Mouse (Mus musculus): ENCODE data around the gene Klhl29.

The Klhl29 gene

GRCm38 (mm10) chr12:5292316-5292715 lies 83.2 kb downstream of the Klhl29 start:
- DNase-seq, result no peak

- peak; percentile 66 for DNase-seq
These were observed 89.9 kb downstream of the Klhl29 start for GRCm38 (mm10) chr12:5285579-5285978.

DNA sequence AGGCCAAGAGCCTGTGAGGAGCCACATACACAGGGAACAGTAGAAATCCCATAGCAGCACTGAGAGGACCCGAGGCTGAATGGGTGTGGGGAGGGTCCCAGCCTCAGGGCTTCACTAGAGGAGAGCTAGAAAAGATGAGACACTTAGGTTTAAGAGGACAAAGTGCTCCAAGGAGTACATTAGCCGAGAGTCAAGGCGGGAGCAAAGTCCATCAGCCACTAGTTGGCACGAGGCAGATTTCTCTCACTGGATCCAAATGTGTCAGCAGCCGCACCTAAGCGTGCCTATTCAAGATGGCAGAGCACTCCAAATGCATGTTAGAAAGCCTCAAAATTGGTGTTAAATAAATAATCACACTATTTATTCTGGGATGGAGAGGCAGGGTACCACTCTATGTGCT lies 90.5 kb downstream of the Klhl29 start:
- no peak for DNase-seq

DNA sequence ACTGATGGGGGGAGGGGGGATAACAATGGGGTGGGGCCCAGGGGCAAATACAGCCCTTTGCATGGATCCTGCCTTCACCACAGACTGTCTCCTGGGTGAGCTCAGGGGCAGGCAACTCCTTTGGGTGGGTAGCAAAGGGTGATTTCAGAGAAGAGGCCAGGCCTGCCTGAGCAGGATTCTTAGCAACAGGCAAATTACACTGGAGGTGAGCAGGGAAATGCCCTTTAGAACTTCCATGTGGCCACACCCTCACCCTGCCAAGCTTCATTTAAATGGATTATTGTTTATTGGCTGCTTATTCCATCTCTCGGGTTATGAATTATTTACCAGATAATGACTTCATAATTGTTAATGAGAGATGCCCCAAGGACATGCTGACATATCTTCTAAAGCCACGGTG lies 91.8 kb downstream of the Klhl29 start:
- no peak for DNase-seq

DNA sequence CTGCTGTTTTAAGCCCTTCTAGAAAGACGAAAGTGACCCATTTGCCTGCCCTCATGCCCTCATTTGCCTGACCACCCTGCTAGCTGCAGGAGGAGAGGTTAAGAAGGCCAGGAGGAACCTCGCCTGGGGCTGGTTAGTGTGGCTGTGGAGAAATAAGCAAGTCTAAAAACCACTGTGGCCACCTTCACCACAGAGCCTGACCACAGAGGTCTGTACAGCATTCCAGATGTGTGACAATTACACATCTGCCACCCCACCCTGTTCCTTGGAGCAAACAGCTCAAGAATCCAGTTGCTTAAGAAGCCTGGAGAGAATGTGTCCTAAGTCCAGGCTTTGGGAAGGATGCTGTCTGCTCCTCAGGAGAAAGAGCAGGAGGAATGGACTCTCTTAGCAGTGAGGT lies 92.9 kb downstream of the Klhl29 start:
- no peak for DNase-seq

DNA sequence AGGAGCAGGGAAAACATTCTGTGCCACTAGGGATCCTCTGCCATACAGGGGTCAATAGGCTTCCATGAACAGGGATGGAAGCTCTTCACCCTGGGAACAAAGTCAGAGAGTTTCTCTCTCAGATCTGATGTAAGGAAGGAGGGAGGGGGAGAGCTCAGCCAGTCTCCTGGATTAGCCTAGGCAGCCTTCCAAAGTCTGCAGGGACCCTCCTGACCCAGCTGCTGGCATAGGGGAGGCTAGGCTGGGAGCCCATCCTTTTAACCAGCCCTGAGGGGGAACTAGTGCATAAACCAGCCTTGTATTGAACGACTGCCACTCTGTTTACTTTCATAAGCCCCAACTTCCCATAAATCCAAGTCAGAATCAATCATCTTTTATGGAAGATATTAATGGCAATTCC lies 95.6 kb downstream of the Klhl29 start:
- DNase-seq, result no peak

- DNase-seq, result no peak
These were observed 98.5 kb downstream of the Klhl29 start for GRCm38 (mm10) chr12:5277028-5277427.

GRCm38 (mm10) chr12:5275507-5275936 lies 100.0 kb downstream of the Klhl29 start:
- no peak for DNase-seq

DNA sequence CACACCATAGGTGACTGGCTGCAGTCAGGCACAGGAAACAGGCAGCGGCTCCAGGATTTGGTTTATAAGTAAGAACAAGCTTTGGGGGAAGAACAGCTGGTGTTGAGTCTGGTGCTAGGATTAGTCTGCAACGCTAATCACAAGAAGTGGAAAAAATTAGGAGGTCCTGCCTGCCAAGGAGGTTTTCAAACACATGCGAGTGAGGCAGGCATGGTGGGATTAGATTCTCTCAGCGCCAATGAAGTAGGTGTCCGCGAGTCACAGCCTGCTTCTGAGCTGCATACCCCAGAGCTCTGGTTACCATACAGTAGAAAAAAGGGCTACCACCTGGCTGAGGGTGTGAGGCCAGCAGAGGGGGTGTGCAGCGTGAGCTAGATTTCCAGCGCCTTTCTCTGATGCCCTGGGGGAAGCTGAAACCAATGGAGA lies 101.0 kb downstream of the Klhl29 start:
- DNase-seq, result peak; percentile 66

GRCm38 (mm10) chr12:5273316-5274047 lies 102.0 kb downstream of the Klhl29 start:
- DNase-seq, result peak; percentile 63

- DNase-seq, result no peak
These were observed 105.0 kb downstream of the Klhl29 start for GRCm38 (mm10) chr12:5270527-5270926.

GRCm38 (mm10) chr12:5269936-5270335 lies 105.5 kb downstream of the Klhl29 start:
- DNase-seq, result no peak

DNA sequence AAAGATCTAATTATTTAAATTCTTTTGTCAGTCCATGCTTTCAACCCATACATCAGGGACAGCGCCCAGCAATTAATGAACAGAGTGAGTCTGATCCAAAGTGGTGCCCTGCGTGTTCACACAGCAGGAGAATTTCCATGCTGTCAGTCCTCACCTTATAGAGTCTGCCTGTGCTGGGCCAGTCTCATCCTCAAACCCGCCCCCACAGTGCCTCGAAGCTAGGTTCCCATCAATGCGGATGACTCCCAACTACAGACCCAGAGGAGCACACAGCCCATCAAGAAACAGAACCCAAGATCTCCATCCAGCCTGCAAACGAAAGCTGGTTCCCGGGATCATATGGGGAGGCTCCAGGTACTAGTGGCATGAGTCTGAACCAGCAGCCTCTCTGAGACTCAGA lies 106.4 kb downstream of the Klhl29 start:
- DNase-seq, result no peak

DNA sequence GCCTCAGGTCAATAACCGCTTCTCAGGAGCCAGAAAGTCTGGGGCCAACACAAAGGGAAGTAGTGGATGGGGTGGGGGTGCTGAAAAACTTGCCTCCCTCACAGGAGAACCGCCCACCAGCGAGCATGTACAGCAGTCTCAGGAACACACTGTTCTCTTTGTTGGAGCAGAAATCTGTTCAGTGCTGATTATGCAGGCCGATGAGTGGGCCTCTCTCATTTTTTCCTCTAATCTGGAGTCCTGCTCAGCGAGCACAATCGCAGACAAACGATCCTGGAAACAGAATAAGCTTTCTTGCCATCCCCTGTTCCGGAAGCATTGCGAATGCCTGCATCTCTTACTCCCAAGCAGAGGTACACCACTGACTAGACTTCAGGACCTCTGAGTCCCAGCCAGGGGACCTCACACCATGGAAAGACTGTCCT lies 107.3 kb downstream of the Klhl29 start:
- DNase-seq, result peak; percentile 93

DNA sequence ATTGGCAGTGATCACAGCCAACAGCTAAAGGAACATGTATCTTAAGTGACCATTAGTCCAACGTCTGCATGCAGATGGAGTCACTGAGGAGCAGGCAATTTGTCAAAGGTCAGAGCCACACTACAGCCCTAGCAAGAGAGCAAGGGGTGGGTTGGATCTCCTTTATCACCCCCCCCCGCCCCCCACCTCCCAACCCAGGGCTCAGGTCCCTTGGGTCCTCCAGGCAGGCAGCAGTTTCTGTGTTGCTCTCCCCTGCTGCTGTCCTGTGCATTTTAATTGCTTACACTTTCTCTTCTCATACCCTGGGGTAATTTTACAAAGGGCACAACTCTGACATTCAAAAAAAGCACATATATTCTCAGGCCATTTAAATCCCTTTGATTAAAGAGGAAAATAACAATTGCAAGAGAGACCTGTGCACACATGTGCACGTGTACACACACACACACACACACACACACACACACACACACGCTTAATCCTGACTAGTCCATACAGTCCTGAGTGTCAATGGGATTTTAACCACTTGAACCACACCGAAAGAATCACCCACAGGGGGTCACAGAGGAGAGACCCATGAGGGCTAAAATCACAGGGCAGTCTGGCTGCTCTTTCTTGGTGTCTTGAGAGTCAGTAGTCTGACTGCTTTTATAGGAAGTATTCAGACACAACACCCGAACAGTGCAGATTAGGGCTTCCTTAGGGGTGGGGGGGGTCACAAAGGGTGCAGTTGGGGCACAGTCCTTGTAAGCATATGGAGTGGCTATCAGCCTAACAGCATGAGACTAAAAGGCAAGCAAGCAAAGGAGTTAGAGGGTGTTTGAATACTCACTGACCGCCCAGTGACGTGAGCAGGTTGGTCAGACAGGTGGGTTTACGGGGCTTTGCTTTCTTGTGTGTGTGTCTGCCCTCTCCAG lies 108.0 kb downstream of the Klhl29 start:
- no peak for DNase-seq

DNA sequence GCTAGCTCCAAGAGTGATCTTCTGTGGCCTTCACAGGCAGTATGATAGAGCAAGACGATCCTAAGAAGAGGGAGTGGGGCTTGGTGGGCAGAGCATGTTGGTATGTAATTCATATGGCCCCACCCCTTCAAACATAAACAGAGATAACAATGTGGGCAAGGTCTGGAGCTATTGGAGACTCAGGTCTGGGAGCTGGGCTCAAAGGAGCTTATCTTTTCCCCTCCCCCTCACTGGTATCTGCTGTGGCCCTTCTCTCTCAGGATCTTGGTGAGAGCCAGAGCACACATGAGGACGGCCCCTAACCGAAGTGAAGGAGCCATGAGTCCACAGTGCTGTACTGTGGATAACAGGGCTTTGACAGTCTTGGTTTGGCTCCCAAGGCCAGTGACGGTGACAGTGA lies 108.7 kb downstream of the Klhl29 start:
- DNase-seq, result no peak

DNA sequence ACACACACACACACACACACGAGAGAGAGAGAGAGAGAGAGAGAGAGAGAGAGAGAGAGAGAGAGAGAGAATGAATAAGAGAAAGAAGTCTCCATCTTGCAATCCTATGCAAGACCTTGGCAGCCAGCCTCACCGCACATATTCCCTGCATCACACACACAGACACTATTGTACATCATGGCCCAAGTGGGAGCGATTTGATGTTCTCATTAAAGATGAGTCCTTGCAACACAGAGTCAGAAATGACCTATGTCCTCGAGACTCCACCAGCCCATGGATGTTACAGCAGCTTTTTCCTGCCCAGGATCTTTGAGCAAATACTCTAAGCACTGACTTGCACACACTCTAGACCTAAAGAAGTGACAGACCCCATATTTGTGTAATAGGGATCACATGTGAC lies 114.0 kb downstream of the Klhl29 start:
- DNase-seq, result no peak

DNA sequence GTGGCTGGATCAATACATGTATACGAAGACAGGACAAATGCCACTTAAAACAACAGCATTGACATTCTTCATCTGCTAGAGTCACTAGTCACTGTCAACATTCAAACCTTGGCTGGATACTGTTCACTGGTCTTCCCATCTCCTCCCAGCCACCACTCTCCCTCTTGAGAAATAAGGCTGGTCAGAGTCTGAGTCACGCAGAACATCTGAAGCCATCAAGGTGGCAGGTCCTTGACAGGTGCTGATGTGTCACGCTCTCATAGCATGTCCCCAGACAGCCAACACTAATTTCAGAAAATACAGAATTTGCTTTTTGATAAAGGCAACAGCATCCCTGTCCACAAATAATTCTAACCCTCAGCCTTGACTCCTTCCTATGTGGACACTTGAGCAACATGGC lies 116.7 kb downstream of the Klhl29 start:
- no peak for DNase-seq

DNA sequence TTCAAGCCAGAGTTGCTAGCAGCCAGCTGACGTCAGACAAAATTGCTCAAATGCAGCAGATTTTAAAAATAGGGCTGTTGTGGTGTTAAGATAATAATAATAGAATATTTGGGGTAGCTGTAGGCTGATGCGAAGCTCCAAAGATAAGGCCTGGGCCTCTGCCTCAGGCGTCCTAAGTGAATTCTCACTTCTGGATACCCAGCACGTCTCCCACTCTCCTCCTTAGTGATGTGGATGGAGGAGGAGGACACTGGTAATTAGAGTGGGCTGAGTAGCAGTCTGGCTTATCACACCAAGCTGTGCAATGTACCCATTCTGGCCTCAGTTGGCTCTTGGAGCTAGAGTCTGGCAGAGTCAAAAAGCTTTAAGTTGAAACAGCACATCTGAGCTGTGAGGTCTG lies 118.3 kb downstream of the Klhl29 start:
- peak; percentile 48 for DNase-seq

GRCm38 (mm10) chr12:5255079-5255478 lies 120.4 kb downstream of the Klhl29 start:
- DNase-seq, result no peak

- DNase-seq, result no peak
These were observed 121.1 kb downstream of the Klhl29 start for GRCm38 (mm10) chr12:5254246-5254982.

DNA sequence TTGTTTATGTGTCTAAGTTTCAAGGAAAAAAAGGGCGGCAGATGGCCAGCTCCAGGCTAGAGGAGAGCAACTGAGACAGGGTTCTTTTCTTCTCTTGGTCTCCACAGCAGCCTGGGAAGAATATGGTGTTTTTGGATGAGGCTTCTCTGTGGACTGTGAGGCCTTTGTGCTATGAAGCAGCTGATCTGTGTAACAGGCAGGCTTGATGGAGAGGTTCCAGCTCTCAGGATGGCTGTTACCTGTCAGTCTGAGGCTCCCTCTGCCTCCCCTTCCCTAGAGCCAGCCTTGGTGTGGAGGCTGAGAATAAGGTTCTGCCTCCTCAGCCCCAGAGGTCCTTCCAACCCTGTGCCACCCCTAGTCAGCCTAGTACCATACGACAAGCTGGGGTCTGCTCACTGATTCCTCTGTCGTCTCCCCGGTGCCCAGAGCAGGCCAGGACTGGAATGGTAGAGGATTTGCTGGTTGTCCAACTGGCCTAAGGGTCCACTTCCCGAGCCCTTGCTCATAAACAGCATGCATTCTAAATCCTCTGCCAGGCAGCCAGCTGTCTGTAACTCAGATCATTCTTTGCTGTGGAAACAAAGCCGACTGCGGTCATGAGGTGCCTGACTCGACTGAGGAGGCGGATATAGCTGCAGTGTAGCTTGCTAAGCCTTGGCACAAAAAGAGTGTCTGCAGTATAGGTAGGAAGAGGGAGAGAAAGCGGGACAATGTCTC lies 122.0 kb downstream of the Klhl29 start:
- peak; percentile 54 for DNase-seq

GRCm38 (mm10) chr12:5252569-5252968 lies 122.9 kb downstream of the Klhl29 start:
- no peak for DNase-seq
